ENCODE assay signal across 8 mouse cellular contexts in genomic region chr14:8218730-8219380, GRCm38 (mm10). TPM values are rescaled to one million over a fixed set of nuclear protein-coding genes. Genes with fewer than 3 reads are reported as not detected.
A peak's percentile ranks its signal among the peaks of the same experiment; 100 is the strongest.
DNase-seq lines count a peak whose midpoint lies in the region; ATAC-seq lines count a peak whose summit lies in the region.
"Had no signal": no experiment of that assay in that cellular context is flagged by ENCODE, and none has a peak within 500 bp of the region (broad histone marks: within the 10 kb centered on the region; RNA-seq: fewer than 3 reads in every experiment).

No protein-coding gene starts in this region.

- H3K4me3 ChIP-seq in forebrain, embryonic 15.5 days, result no peak overlapping the region
- no peak overlapping the region for H3K4me3 ChIP-seq in midbrain, embryonic 10.5 days
- H3K4me3 ChIP-seq: midbrain, embryonic 12.5 days had no signal

- WGBS in forebrain, embryonic 15.5 days, result 6% methylated on average over 10 of the region's 10 CpGs
- 10% methylated on average over 10 of the region's 10 CpGs for WGBS in midbrain, embryonic 10.5 days

- DNase-seq in ES-CJ7 (ENCODE audit: low read depth, low spot score), result peak; percentile 87
- peak; percentile 73 for DNase-seq in cerebellum, adult 11-12 months
- peak; percentile 55 for DNase-seq in midbrain, embryonic 10.5 days (ENCODE audit: low spot score)
- DNase-seq in left cerebral cortex, adult 11 months (ENCODE audit: low spot score), result no peak
- DNase-seq in left cerebral cortex, postnatal 36 days (ENCODE audit: low spot score in 2 of 2), result no peak

- H3K4me2 ChIP-seq in forebrain, embryonic 15.5 days (replicated peaks), result peak overlapping the region; percentile 7
- H3K4me2 ChIP-seq: midbrain, embryonic 12.5 days had no signal

- H3K27me3 ChIP-seq in forebrain, embryonic 15.5 days, result no peaks in the 10 kb centered on the region
- peaks cover 47% of the 10 kb centered on the region for H3K27me3 ChIP-seq in midbrain, embryonic 10.5 days (ENCODE audit: low read depth, poor library complexity, severe bottlenecking)

- intact Hi-C loops in left cerebral cortex, postnatal 36 days (cut with DNase I), result loop anchor here (5.0 kb wide), 1 partner anchor 137 kb away; the partner anchor contains the start of gene Rpp14

- ATAC-seq in forebrain, embryonic 15.5 days (replicated peaks), result peak; percentile 1; the same call in 1 of the 2 replicates
- no peak for ATAC-seq in activated CD4-positive, CD25-positive, alpha-beta regulatory T cell, adult 4 months

- peak overlapping the region; percentile 50 for H3K27ac ChIP-seq in forebrain, embryonic 15.5 days (replicated peaks)
- 0 out of 2 replicates have a peak overlapping the region, but pooled peaks have one; percentile 49 for H3K27ac ChIP-seq in midbrain, embryonic 10.5 days (replicated peaks)
- H3K27ac ChIP-seq: midbrain, embryonic 12.5 days had no signal

- H3K4me1 ChIP-seq in forebrain, embryonic 15.5 days, result peaks cover 40% of the 10 kb centered on the region
- H3K4me1 ChIP-seq in midbrain, embryonic 10.5 days, result peaks cover 44% of the 10 kb centered on the region

- H3K9me3 ChIP-seq in forebrain, embryonic 15.5 days, result no peaks in the 10 kb centered on the region
- H3K9me3 ChIP-seq in midbrain, embryonic 10.5 days (replicated peaks), result no peaks in the 10 kb centered on the region
- H3K9me3 ChIP-seq: midbrain, embryonic 12.5 days had no signal

- peaks cover 7% of the 10 kb centered on the region for H3K36me3 ChIP-seq in forebrain, embryonic 15.5 days
- H3K36me3 ChIP-seq in midbrain, embryonic 10.5 days, result peaks cover 9% of the 10 kb centered on the region

- H3K9ac ChIP-seq in forebrain, embryonic 15.5 days (replicated peaks), result no peak overlapping the region
- H3K9ac ChIP-seq: midbrain, embryonic 12.5 days had no signal

RNA-seq across cellular contexts. Expression of gene Kctd6, which starts 4.9 kb away (rescaled TPM):
- 15.7 and 25.1 TPM in 2 replicates for polyA plus RNA-seq in forebrain, embryonic 15.5 days (2015; fragmentation: Nextera tagmentation; extraction: Ambion mirVana)
- polyA plus RNA-seq in midbrain, embryonic 10.5 days (2016; fragmentation: Nextera tagmentation; extraction: Ambion mirVana), result 2.4 and 2.6 TPM in 2 replicates
- polyA plus RNA-seq in activated CD4-positive, CD25-positive, alpha-beta regulatory T cell, adult 4 months (2017; shearing (Covaris generic)), result 1 to 10 TPM; 3.2 to 4.5 TPM
- total RNA-seq in left cerebral cortex, postnatal 36 days (2021), result 10 to 100 TPM; 36.5 to 40.9 TPM

RNA-seq across cellular contexts. Expression of gene Acox2, which starts 40.3 kb away (rescaled TPM):
- polyA plus RNA-seq in forebrain, embryonic 15.5 days (2015; fragmentation: Nextera tagmentation; extraction: Ambion mirVana), result not detected in 2 replicates
- polyA plus RNA-seq in midbrain, embryonic 10.5 days (2016; fragmentation: Nextera tagmentation; extraction: Ambion mirVana), result 0.05 TPM in 1 of 2 replicates, not detected in the other
- polyA plus RNA-seq in activated CD4-positive, CD25-positive, alpha-beta regulatory T cell, adult 4 months (2017; shearing (Covaris generic)), result not detected
- not detected for total RNA-seq in left cerebral cortex, postnatal 36 days (2021)
- polyA plus RNA-seq: midbrain, embryonic 12.5 days had no signal

RNA-seq across cellular contexts. Expression of gene Pdhb, which starts 46.0 kb away (rescaled TPM):
- 235 and 239 TPM in 2 replicates for polyA plus RNA-seq in forebrain, embryonic 15.5 days (2015; fragmentation: Nextera tagmentation; extraction: Ambion mirVana)
- 214 and 225 TPM in 2 replicates for polyA plus RNA-seq in midbrain, embryonic 10.5 days (2016; fragmentation: Nextera tagmentation; extraction: Ambion mirVana)
- 100 to 1,000 TPM; 117 to 121 TPM for polyA plus RNA-seq in activated CD4-positive, CD25-positive, alpha-beta regulatory T cell, adult 4 months (2017; shearing (Covaris generic))
- 100 to 1,000 TPM; 160 to 164 TPM for total RNA-seq in left cerebral cortex, postnatal 36 days (2021)

Comparison
In these comparisons a context has a peak if more than half of its experiments do, and no peak if none do; other contexts are left out.
1. DNase-seq: peak in ES-CJ7 (single experiment), cerebellum, adult 11-12 months (single experiment) and midbrain, embryonic 10.5 days (single experiment); none in left cerebral cortex, adult 11 months (single experiment) and left cerebral cortex, postnatal 36 days (0 of 2).